Mouse (Mus musculus) embryonic fibroblast, embryonic 13.5 days (primary cell): ENCODE measurements around the gene Gtf2e1.

ENCODE experiments used
- CTCF ChIP-seq: IDR thresholded peaks from 2 replicates; pipeline ENCODE4 v1.5.1; 2011; ENCODE audit warnings: mild to moderate bottlenecking, control low read depth, low read length, moderate library complexity, borderline replicate concordance; ENCODE audit not compliant: insufficient read depth
- POLR2A ChIP-seq: IDR thresholded peaks from 2 replicates; pipeline ENCODE4 v1.6.1; 2011; ENCODE audit warnings: low read depth, mild to moderate bottlenecking, control low read depth, low read length, moderate library complexity

GRCm38 (mm10) chr16:37562414-37562813 lies 22.8 kb upstream of the Gtf2e1 start:
- TF ChIP-seq CTCF (no peak), POLR2A (no peak)
